Mouse (Mus musculus) kidney, adult 18-20 months (tissue): ENCODE data around the gene Arhgef6.
A peak's percentile ranks its signal among the peaks of the same experiment; 100 is the strongest.

Source experiments
- DNase-seq: peaks from one replicate; pipeline ENCODE4 v3.0.0; 2021

Gene Arhgef6

GRCm38 (mm10) chrX:57338371-57339211, at the start of gene Arhgef6:
Arhgef6 (minus strand) TSS chrX:57338729.
- peak; percentile 11 for DNase-seq

GRCm38 (mm10) chrX:57380915-57381314, 42.4 kb upstream of the Arhgef6 start:
- DNase-seq, result peak; percentile 19

- peak; percentile 32 for DNase-seq
Observed at GRCm38 (mm10) chrX:57378579-57378978, 40.0 kb upstream of the Arhgef6 start.

- DNase-seq, result no peak
Observed at GRCm38 (mm10) chrX:57377096-57377495, 38.6 kb upstream of the Arhgef6 start.

- no peak for DNase-seq
Observed at GRCm38 (mm10) chrX:57374029-57374428, 35.5 kb upstream of the Arhgef6 start.

- no peak for DNase-seq
Observed at GRCm38 (mm10) chrX:57373543-57373942, 35.0 kb upstream of the Arhgef6 start.

GRCm38 (mm10) chrX:57372965-57373364, 34.4 kb upstream of the Arhgef6 start:
- no peak for DNase-seq

- DNase-seq, result no peak
Observed at GRCm38 (mm10) chrX:57364891-57365569, 26.5 kb upstream of the Arhgef6 start.

GRCm38 (mm10) chrX:57359316-57359715, 20.8 kb upstream of the Arhgef6 start:
- no peak for DNase-seq

- DNase-seq, result no peak
Observed at GRCm38 (mm10) chrX:57339220-57339619, 691 bp upstream of the Arhgef6 start.

GRCm38 (mm10) chrX:57337582-57337981, 947 bp downstream of the Arhgef6 start:
- DNase-seq, result no peak

- no peak for DNase-seq
Observed at GRCm38 (mm10) chrX:57336958-57337357, 1.6 kb downstream of the Arhgef6 start.

GRCm38 (mm10) chrX:57335313-57335712, 3.2 kb downstream of the Arhgef6 start:
- no peak for DNase-seq

- DNase-seq, result no peak
Observed at GRCm38 (mm10) chrX:57327668-57328338, 10.7 kb downstream of the Arhgef6 start.

GRCm38 (mm10) chrX:57326487-57327221, 11.9 kb downstream of the Arhgef6 start:
- no peak for DNase-seq

GRCm38 (mm10) chrX:57325861-57326461, 12.6 kb downstream of the Arhgef6 start:
- DNase-seq, result peak; percentile 42

GRCm38 (mm10) chrX:57324891-57325290, 13.6 kb downstream of the Arhgef6 start:
- DNase-seq, result no peak

GRCm38 (mm10) chrX:57312066-57312465, 26.5 kb downstream of the Arhgef6 start:
- no peak for DNase-seq

- no peak for DNase-seq
Observed at GRCm38 (mm10) chrX:57309993-57310392, 28.5 kb downstream of the Arhgef6 start.

- DNase-seq, result no peak
Observed at GRCm38 (mm10) chrX:57306747-57307146, 31.8 kb downstream of the Arhgef6 start.

GRCm38 (mm10) chrX:57304784-57305287, 33.7 kb downstream of the Arhgef6 start:
- DNase-seq, result no peak

- DNase-seq, result no peak
Observed at GRCm38 (mm10) chrX:57303188-57303878, 35.2 kb downstream of the Arhgef6 start.
